Mouse (Mus musculus) G1E (cell line): ENCODE measurements around the gene Zfp106. TPM values are rescaled to one million over a fixed set of nuclear protein-coding genes. Genes with fewer than 3 reads are reported as not detected.
"Not testable (repeated sequence)": the region's sequence is repeated elsewhere in the genome, so short reads cannot be mapped to it uniquely, and the experiment has no call there.

Experiments used
- ATAC-seq: 2 replicates; pipeline ENCODE4 v1.8.0; 2016; ENCODE audit warnings: mild to moderate bottlenecking; ENCODE audit not compliant: insufficient number of reproducible peaks, poor library complexity, low FRiP score, severe bottlenecking; ENCODE audit errors: extremely low read depth
- DNase-seq: peaks from one replicate; pipeline ENCODE4 v3.0.0; 2012; ENCODE audit warnings: low spot score
- H3K27me3 ChIP-seq: 2 replicates; pipeline ENCODE4 v1.6.1; 2012; ENCODE audit warnings: mild to moderate bottlenecking, low read length, inconsistent platforms; ENCODE audit not compliant: insufficient read depth
- H3K36me3 ChIP-seq: replicated peaks from 2 replicates; pipeline ENCODE3; 2012; ENCODE audit warnings: mild to moderate bottlenecking, inconsistent platforms
- H3K4me1 ChIP-seq: 2 replicates; pipeline ENCODE4 v1.6.1; 2012; ENCODE audit warnings: low read depth, low read length, inconsistent platforms, mixed read lengths; ENCODE audit not compliant: insufficient read depth
- H3K4me3 ChIP-seq: 2 replicates; pipeline ENCODE4 v1.5.1; 2012; ENCODE audit warnings: low read depth, mild to moderate bottlenecking, inconsistent platforms, low read length, moderate library complexity, mixed read lengths
- H3K9me3 ChIP-seq: replicated peaks from 2 replicates; pipeline ENCODE4 v1.6.1; 2012; ENCODE audit warnings: inconsistent platforms
- CTCF ChIP-seq: IDR thresholded peaks from 2 replicates; pipeline ENCODE4 v1.5.1; 2012; ENCODE audit warnings: low read depth, low read length, inconsistent platforms, mixed read lengths
- GATA1 ChIP-seq: IDR thresholded peaks from 2 replicates; pipeline ENCODE4 v1.6.1; 2012; ENCODE audit warnings: borderline replicate concordance, low read length, inconsistent platforms, mixed read lengths
- GATA2 ChIP-seq: IDR thresholded peaks from 2 replicates; pipeline ENCODE4 v1.6.1; 2012; ENCODE audit warnings: low read depth, low read length, inconsistent platforms, borderline replicate concordance
- POLR2AphosphoS5 ChIP-seq: IDR thresholded peaks from 2 replicates; pipeline ENCODE4 v1.6.1; 2012; ENCODE audit warnings: low read depth, low read length, inconsistent platforms; ENCODE audit not compliant: insufficient replicate concordance
- TAL1 ChIP-seq: conservative IDR thresholded peaks from 2 replicates; pipeline ENCODE4 v1.6.1; 2012; ENCODE audit warnings: low read depth, low read length, inconsistent platforms, mixed read lengths
- polyA plus RNA-seq: library from polyadenylated mRNA; stranded (reverse); fragments of >175 nt; gene quantifications from 2 replicates; pipeline ENCODE4 v1.2.3, GENCODE M21; 2012
- total RNA-seq, 2 experiments: library from RNA; stranded (forward) in 1 of 2; stranded (reverse) in 1 of 2; fragments of 200-1000 nt in 1 of 2; fragments of >200 nt in 1 of 2; fragmentation: Nextera tagmentation in 1 of 2; gene quantifications; 2 replicates each; pipeline ENCODE4 v1.2.3; 2014 to 2017

Gene Zfp106
- total and polyA plus RNA-seq, 3 experiments = 98.6 to 301 (median 104) TPM

GRCm38 (mm10) chr2:120589759-120590158 lies 26.1 kb upstream of the Zfp106 start:
- peaks cover 81% of the 10 kb centered on the region for H3K36me3 ChIP-seq
- H3K4me3 ChIP-seq = no peak overlapping the region
- ATAC-seq (no peak), DNase-seq (no peak)
- H3K9me3 ChIP-seq = no peaks in the 10 kb centered on the region
- no peaks in the 10 kb centered on the region for H3K27me3 ChIP-seq
- TF ChIP-seq GATA2 (no peak), GATA1 (no peak), TAL1 (no peak)
- H3K4me1 ChIP-seq = peaks cover 4% of the 10 kb centered on the region; the same call in 1 of the 2 replicates

GRCm38 (mm10) chr2:120578286-120578685 lies 14.6 kb upstream of the Zfp106 start:
- no peaks in the 10 kb centered on the region for H3K27me3 ChIP-seq
- H3K4me1 ChIP-seq = peaks cover 78% of the 10 kb centered on the region
- peak; percentile 48; the same call in 1 of the 2 replicates for ATAC-seq
- no peak overlapping the region; the same call in 1 of the 2 replicates for H3K4me3 ChIP-seq
- peaks cover 33% of the 10 kb centered on the region for H3K36me3 ChIP-seq
- H3K9me3 ChIP-seq = no peaks in the 10 kb centered on the region
- TF ChIP-seq GATA1 (no peak), CTCF (no peak), TAL1 (no peak), GATA2 (no peak), POLR2AphosphoS5 (no peak)
- DNase-seq = peak; percentile 23

DNA sequence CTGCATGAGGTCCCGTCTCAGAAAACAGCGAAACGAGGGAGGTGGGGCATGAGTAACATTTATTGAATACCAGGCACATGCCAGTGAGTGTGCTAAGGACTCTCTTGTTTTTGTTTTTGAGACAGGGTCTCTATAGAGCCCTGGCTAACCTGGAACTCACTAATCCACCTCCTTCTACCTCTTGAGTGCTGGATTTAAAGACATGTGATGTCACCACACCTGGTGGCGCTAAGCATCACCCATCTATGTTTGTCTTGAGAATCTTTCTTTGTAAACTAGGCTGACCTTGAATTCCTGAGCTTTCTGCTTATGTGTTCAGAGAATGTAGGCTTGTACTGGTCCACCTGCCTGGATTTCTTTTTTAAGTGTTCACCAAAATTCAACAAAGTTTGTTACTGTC lies 14.2 kb upstream of the Zfp106 start:
- Histone ChIP-seq H3K4me1 (peaks cover 81% of the 10 kb centered on the region), H3K4me3 (no peak overlapping the region; the same call in 1 of the 2 replicates), H3K9me3 (no peaks in the 10 kb centered on the region), H3K27me3 (no peaks in the 10 kb centered on the region), H3K36me3 (peaks cover 34% of the 10 kb centered on the region)
- TF ChIP-seq GATA2 (no peak), GATA1 (no peak), TAL1 (no peak), CTCF (no peak), POLR2AphosphoS5 (no peak)
- ATAC-seq (no peak), DNase-seq (no peak)

GRCm38 (mm10) chr2:120575978-120576377 lies 12.3 kb upstream of the Zfp106 start:
- Histone ChIP-seq H3K4me3 (peak overlapping the region; percentile 16; the same call in 1 of the 2 replicates), H3K9me3 (no peaks in the 10 kb centered on the region), H3K36me3 (peaks cover 41% of the 10 kb centered on the region), H3K4me1 (peaks cover 84% of the 10 kb centered on the region), H3K27me3 (no peaks in the 10 kb centered on the region)
- DNase-seq (no peak), ATAC-seq (peak; percentile 65)
- TF ChIP-seq GATA2 (no peak), TAL1 (peak; percentile 32; the same call in 1 of the 2 replicates), GATA1 (no peak), POLR2AphosphoS5 (no peak)

- no peak for TF ChIP-seq TAL1
- no peak for TF ChIP-seq POLR2AphosphoS5
- TF ChIP-seq GATA1 = no peak
- no peak for TF ChIP-seq CTCF
- no peak for TF ChIP-seq GATA2
- peaks cover 82% of the 10 kb centered on the region for H3K4me1 ChIP-seq
- H3K36me3 ChIP-seq = peaks cover 40% of the 10 kb centered on the region
- H3K4me3 ChIP-seq = no peak overlapping the region; the same call in 1 of the 2 replicates
- ATAC-seq (no peak), DNase-seq (no peak)
- H3K27me3 ChIP-seq = no peaks in the 10 kb centered on the region
- H3K9me3 ChIP-seq = no peaks in the 10 kb centered on the region
Measured at GRCm38 (mm10) chr2:120575121-120575520, 11.5 kb upstream of the Zfp106 start.

DNA sequence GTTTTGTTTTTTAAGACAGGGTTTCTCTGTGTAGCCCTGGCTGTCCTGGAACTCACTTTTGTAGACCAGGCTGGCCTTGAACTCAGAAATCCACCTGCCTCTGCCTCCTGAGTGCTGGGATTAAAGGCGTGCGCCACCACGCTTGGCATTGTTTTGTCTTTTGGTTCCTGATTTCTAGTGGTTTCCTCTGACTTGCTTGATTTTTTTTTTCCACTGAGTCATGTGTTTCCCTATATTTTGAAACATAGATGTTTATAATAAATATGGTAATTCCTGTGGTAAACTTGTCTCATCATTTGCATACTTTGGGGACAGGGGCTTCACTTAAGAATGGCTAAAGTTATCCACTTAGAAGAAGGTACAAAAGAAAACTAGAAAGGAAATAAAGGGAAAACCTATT lies 8.5 kb upstream of the Zfp106 start:
- DNase-seq, ATAC-seq, H3K9me3 ChIP-seq, H3K4me3 ChIP-seq, H3K27me3 ChIP-seq: not testable (repeated sequence)
- H3K36me3 ChIP-seq = peaks cover 29% of the 10 kb centered on the region
- H3K4me1 ChIP-seq = peaks cover 75% of the 10 kb centered on the region

DNA sequence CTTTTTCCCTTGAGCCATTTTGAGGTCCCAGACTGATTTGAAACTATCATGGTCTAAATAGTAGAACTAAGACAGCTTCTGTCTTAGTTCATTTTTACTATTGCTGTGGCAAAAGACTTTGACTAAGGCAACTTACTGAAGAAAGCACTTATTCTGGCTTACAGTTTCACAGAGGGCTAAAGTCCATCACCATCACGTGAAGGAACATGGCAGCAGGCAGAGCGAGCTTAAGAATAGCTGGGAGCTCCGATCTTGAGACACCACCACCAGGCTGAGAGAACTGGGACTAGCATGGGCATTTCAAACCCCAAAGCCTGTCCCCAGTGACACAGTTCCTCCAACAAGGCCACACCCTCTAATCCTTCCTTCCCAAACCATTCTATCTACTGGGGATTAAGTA lies 7.4 kb upstream of the Zfp106 start:
- peaks cover 72% of the 10 kb centered on the region for H3K4me1 ChIP-seq
- H3K27me3 ChIP-seq = no peaks in the 10 kb centered on the region
- peaks cover 29% of the 10 kb centered on the region for H3K36me3 ChIP-seq
- H3K9me3 ChIP-seq = no peaks in the 10 kb centered on the region
- DNase-seq (no peak), ATAC-seq (no peak)
- H3K4me3 ChIP-seq = no peak overlapping the region
- TF ChIP-seq TAL1 = no peak
- no peak for TF ChIP-seq POLR2AphosphoS5
- no peak for TF ChIP-seq CTCF
